Mouse (Mus musculus) megakaryocyte, embryonic 14.5 days (primary cell): Measurements from ENCODE around the gene Cnot11. TPM values are rescaled to one million over a fixed set of nuclear protein-coding genes. Genes with fewer than 3 reads are reported as not detected.

Experiments used
- H3K27me3 ChIP-seq: replicated peaks from 2 replicates; pipeline ENCODE3; 2012; ENCODE audit warnings: inconsistent platforms
- H3K36me3 ChIP-seq: replicated peaks from 2 replicates; pipeline ENCODE3; 2012; ENCODE audit warnings: low read length, inconsistent platforms, mixed read lengths
- H3K4me1 ChIP-seq: 2 replicates; pipeline ENCODE4 v1.6.1; 2012; ENCODE audit warnings: inconsistent platforms
- H3K4me3 ChIP-seq: replicated peaks from 2 replicates; pipeline ENCODE3; 2012; ENCODE audit warnings: moderate library complexity, mild to moderate bottlenecking, inconsistent platforms
- H3K9me3 ChIP-seq: 2 replicates; pipeline ENCODE4 v1.6.1; 2012; ENCODE audit warnings: inconsistent platforms
- FLI1 ChIP-seq: IDR thresholded peaks from 2 replicates; pipeline ENCODE4 v1.6.1; 2012; ENCODE audit warnings: low read length, inconsistent platforms, mixed read lengths
- GATA1 ChIP-seq: IDR thresholded peaks from 3 replicates; pipeline ENCODE4 v1.6.1; 2012; ENCODE audit warnings: mixed read lengths, low read length, inconsistent platforms, borderline replicate concordance
- polyA plus RNA-seq: library from polyadenylated mRNA; stranded (reverse); fragments of >175 nt; gene quantifications from 2 replicates; pipeline ENCODE4 v1.2.3, GENCODE M21; 2012; ENCODE audit warnings: low replicate concordance; ENCODE audit not compliant: insufficient read depth

Cnot11 gene
- polyA plus RNA-seq, 1 experiment: 29.4 TPM

GRCm38 (mm10) chr1:39593836-39594235 is 59.0 kb downstream of the Cnot11 start:
- Histone ChIP-seq H3K4me3 (no peak overlapping the region), H3K36me3 (no peaks in the 10 kb centered on the region), H3K9me3 (no peaks in the 10 kb centered on the region), H3K4me1 (no peaks in the 10 kb centered on the region), H3K27me3 (no peaks in the 10 kb centered on the region)
- no peak for TF ChIP-seq GATA1
- no peak for TF ChIP-seq FLI1

Other genes with a start within 250 kb of the Cnot11 start
- 83.8 and 232 TPM in 2 replicates for gene Rpl31, start 167.2 kb upstream of the Cnot11 start, polyA plus RNA-seq
- 1.7 and 6.4 TPM in 2 replicates for gene Tbc1d8, start 56.2 kb upstream of the Cnot11 start, polyA plus RNA-seq
- 3.8 and 26.0 TPM in 2 replicates for gene Rnf149, start 42.4 kb downstream of the Cnot11 start, polyA plus RNA-seq
- gene Creg2, start 116.5 kb downstream of the Cnot11 start, polyA plus RNA-seq: 0.13 TPM in 1 of 2 replicates, not detected in the other
- 0.34 TPM in 1 of 2 replicates, not detected in the other for gene Rfx8, start 186.0 kb downstream of the Cnot11 start, polyA plus RNA-seq